Mouse (Mus musculus) brain, embryonic 14.5 days (tissue): ENCODE results near the gene Mroh3. TPM values are rescaled to one million over a fixed set of nuclear protein-coding genes. Genes with fewer than 3 reads are reported as not detected.

Experiments
- DNase-seq: peaks from one replicate; pipeline ENCODE4 v3.0.0-alpha.2; 2011; ENCODE audit warnings: low read depth
- CTCF ChIP-seq: fragments of 200-500 bp; IDR thresholded peaks from 2 replicates; pipeline ENCODE4 v1.5.1; 2012; ENCODE audit warnings: inconsistent platforms, mild to moderate bottlenecking, moderate library complexity, borderline replicate concordance; ENCODE audit not compliant: insufficient read depth, insufficient read length; ENCODE audit errors: extremely low read depth
- POLR2A ChIP-seq: fragments of 200-500 bp; IDR thresholded peaks from 2 replicates; pipeline ENCODE4 v1.6.1; 2012; ENCODE audit warnings: mild to moderate bottlenecking, inconsistent platforms, borderline replicate concordance; ENCODE audit not compliant: poor library complexity, insufficient read depth, insufficient read length, severe bottlenecking; ENCODE audit errors: extremely low read depth
- polyA plus RNA-seq: library from polyadenylated mRNA; depleted of rRNA; stranded (reverse); fragments of >200 nt; gene quantifications from 2 replicates; pipeline ENCODE4 v1.2.3, GENCODE M21; 2012; rRNA removed

The Mroh3 gene
- polyA plus RNA-seq, 1 experiment, result 0.77 TPM

- no peak for DNase-seq
- TF ChIP-seq CTCF (no peak), POLR2A (no peak)
These were observed 75.5 kb downstream of the Mroh3 start for GRCm38 (mm10) chr1:136137071-136137531.

DNA sequence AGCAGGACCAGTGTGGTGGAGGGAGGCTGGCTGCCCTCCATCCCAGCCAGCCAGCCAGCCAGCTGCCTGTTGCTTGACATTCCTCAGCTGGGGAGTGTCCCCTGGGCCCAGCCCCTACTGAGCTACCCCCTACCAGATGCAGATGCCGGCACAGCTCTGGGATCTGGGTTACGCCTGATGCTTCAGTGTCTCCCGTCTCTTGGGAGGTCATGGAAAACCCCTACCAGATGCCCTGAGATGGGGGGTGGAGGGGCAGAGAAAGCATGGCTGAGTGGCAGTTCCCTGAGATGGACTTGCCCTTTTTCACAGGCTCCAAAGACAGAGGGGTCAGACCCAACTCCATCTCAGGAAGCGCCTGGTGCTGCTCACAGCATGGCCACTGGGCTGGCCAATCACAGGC is 76.1 kb downstream of the Mroh3 start:
- DNase-seq, result no peak
- TF ChIP-seq CTCF (no peak), POLR2A (no peak)

- TF ChIP-seq POLR2A (no peak), CTCF (no peak)
- DNase-seq, result no peak
These were observed 76.7 kb downstream of the Mroh3 start for GRCm38 (mm10) chr1:136135777-136136444.

GRCm38 (mm10) chr1:136135046-136135445 is 77.6 kb downstream of the Mroh3 start:
- no peak for DNase-seq
- TF ChIP-seq CTCF (no peak), POLR2A (no peak)

DNA sequence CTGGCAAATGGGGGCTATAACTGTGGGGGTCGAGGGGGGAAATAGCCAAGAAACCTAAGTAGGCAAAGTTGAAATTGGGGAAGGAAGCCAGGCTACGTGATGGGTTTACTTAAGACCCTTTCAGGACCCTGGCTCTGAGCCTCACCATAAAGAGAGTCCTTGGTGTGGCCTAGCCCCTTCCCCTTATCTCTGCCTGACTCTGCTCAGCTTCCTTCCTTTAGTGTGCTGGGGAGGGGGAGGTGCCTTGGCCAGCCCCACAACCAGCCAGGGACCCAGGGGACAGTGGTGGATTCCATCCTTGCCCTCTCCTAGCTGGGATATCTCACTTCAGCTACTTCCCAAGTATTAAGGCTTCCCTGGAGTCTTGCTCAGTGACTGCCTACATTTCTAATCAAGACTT is 78.1 kb downstream of the Mroh3 start:
- DNase-seq, result no peak
- TF ChIP-seq POLR2A, result no peak
- no peak for TF ChIP-seq CTCF

GRCm38 (mm10) chr1:136133570-136134240 is 78.9 kb downstream of the Mroh3 start:
- peak; percentile 87 for DNase-seq
- TF ChIP-seq POLR2A (no peak), CTCF (no peak)

GRCm38 (mm10) chr1:136132386-136133201 is 80.0 kb downstream of the Mroh3 start:
- no peak for TF ChIP-seq CTCF
- TF ChIP-seq POLR2A, result no peak
- peak; percentile 82 for DNase-seq

Other genes with a start within 250 kb of the Mroh3 start
- gene Igfn1, start 206.5 kb downstream of the Mroh3 start, polyA plus RNA-seq, result 0.04 and 0.11 TPM in 2 replicates
- 132 and 152 TPM in 2 replicates for gene Tmem9, start 204.7 kb downstream of the Mroh3 start, polyA plus RNA-seq
- 0.15 and 0.30 TPM in 2 replicates for gene Ascl5, start 162.0 kb downstream of the Mroh3 start, polyA plus RNA-seq
- 0.40 and 0.74 TPM in 2 replicates for gene Cacna1s, start 160.1 kb downstream of the Mroh3 start, polyA plus RNA-seq
- 140 and 182 TPM in 2 replicates for gene Kif21b, start 81.4 kb downstream of the Mroh3 start, polyA plus RNA-seq
- gene Inava, start 21.4 kb upstream of the Mroh3 start, polyA plus RNA-seq, result 8.2 and 11.6 TPM in 2 replicates
- 2.7 and 3.6 TPM in 2 replicates for gene Gpr25, start 48.0 kb upstream of the Mroh3 start, polyA plus RNA-seq
- 38.1 and 65.6 TPM in 2 replicates for gene Camsap2, start 133.3 kb upstream of the Mroh3 start, polyA plus RNA-seq
- gene Ddx59, start 202.4 kb upstream of the Mroh3 start, polyA plus RNA-seq, result 9.1 and 11.0 TPM in 2 replicates